Mouse (Mus musculus): ENCODE data around the gene Prkar2b. TPM values are rescaled to one million over a fixed set of nuclear protein-coding genes. Genes with fewer than 3 reads are reported as not detected.

Gene Prkar2b
- polyA plus RNA-seq, 1 experiment from 2014 or later, result 34.0 TPM

DNA sequence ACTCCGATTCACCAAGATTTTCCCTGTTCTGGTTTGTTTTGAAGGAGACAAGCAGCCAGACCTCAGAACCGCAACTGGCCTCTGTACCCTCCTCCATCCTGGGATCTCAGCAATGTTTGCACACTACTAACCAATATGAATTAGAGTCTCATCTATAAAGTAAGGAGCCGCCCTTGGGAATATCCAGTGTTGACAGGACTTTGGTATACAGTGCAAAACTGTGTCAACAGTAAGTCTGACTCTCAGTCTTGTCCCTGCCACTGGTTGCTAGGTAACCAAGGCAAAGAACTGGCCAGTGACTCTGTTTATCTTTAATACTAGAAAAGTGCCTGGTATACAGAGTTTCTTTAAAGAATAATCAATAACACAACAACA lies 42.7 kb downstream of the Prkar2b start:
- WGBS (ENCODE audit: insufficient replicate concordance), result 40% methylated on average over 3 of the region's 3 CpGs
- peaks cover 22% of the 10 kb centered on the region for H3K4me1 ChIP-seq (ENCODE audit: insufficient read depth)
- no peaks in the 10 kb centered on the region for H3K27me3 ChIP-seq (ENCODE audit: insufficient read depth, low read length)
- ATAC-seq, result peak; percentile 14; the same call in 1 of the 2 replicates
- H3K9ac ChIP-seq (replicated peaks), result no peak overlapping the region; the same call in 1 of the 2 replicates
- no peaks in the 10 kb centered on the region for H3K9me3 ChIP-seq (ENCODE audit: low read length)
- 0 out of 2 replicates have a peak overlapping the region, but pooled peaks have one; percentile 2 for H3K4me3 ChIP-seq (ENCODE audit: low read depth, low read length)
- DNase-seq, result peak; percentile 9
- H3K36me3 ChIP-seq (replicated peaks; ENCODE audit: insufficient read depth, low read length), result 0 out of 2 replicates have a peak, but pooled peaks cover 2% of the 10 kb centered on the region
- peak overlapping the region; percentile 50 for H3K4me2 ChIP-seq (ENCODE audit: low read depth, low read length)
- peak overlapping the region; percentile 79 for H3K27ac ChIP-seq (ENCODE audit: low read depth)
- TF ChIP-seq CTCF (IDR thresholded peaks at IDR 0.05; ENCODE audit: low read depth) (no peak), EP300 (IDR thresholded peaks at IDR 0.05; ENCODE audit: low read depth) (no peak)

- ATAC-seq (peak; percentile 92), DNase-seq (peak; percentile 50)
- Histone ChIP-seq H3K27me3 (ENCODE audit: insufficient read depth, low read length) (no peaks in the 10 kb centered on the region), H3K9me3 (ENCODE audit: low read length) (no peaks in the 10 kb centered on the region), H3K36me3 (replicated peaks; ENCODE audit: insufficient read depth, low read length) (0 out of 2 replicates have a peak, but pooled peaks cover 2% of the 10 kb centered on the region), H3K9ac (replicated peaks) (peak overlapping the region; percentile 42), H3K4me1 (ENCODE audit: insufficient read depth) (peaks cover 22% of the 10 kb centered on the region), H3K27ac (ENCODE audit: low read depth) (peak overlapping the region; percentile 79), H3K4me2 (ENCODE audit: low read depth, low read length) (peak overlapping the region; percentile 50), H3K4me3 (ENCODE audit: low read depth, low read length) (0 out of 2 replicates have a peak overlapping the region, but pooled peaks have one; percentile 2)
- 6% methylated on average over 7 of the region's 7 CpGs for WGBS (ENCODE audit: insufficient replicate concordance)
- TF ChIP-seq CTCF (IDR thresholded peaks at IDR 0.05; ENCODE audit: low read depth), result 0 out of 2 replicates have a peak, but pooled peaks have one; percentile 4
- TF ChIP-seq EP300 (IDR thresholded peaks at IDR 0.05; ENCODE audit: low read depth), result peak; percentile 60; the same call in 1 of the 2 replicates
Observed at GRCm38 (mm10) chr12:32017636-32018375, 43.3 kb downstream of the Prkar2b start.

- no peaks in the 10 kb centered on the region for H3K27me3 ChIP-seq (ENCODE audit: insufficient read depth, low read length)
- peaks cover 22% of the 10 kb centered on the region for H3K4me1 ChIP-seq (ENCODE audit: insufficient read depth)
- no peak for ATAC-seq
- 0 out of 2 replicates have a peak overlapping the region, but pooled peaks have one; percentile 79 for H3K27ac ChIP-seq (ENCODE audit: low read depth)
- WGBS (ENCODE audit: insufficient replicate concordance), result 73% methylated on average over 6 of the region's 6 CpGs
- H3K4me2 ChIP-seq (ENCODE audit: low read depth, low read length), result no peak overlapping the region
- H3K9me3 ChIP-seq (ENCODE audit: low read length), result no peaks in the 10 kb centered on the region
- no peak overlapping the region for H3K9ac ChIP-seq (replicated peaks)
- 0 out of 2 replicates have a peak, but pooled peaks cover 2% of the 10 kb centered on the region for H3K36me3 ChIP-seq (replicated peaks; ENCODE audit: insufficient read depth, low read length)
- no peak for DNase-seq
- no peak for TF ChIP-seq CTCF (IDR thresholded peaks at IDR 0.05; ENCODE audit: low read depth)
- TF ChIP-seq EP300 (IDR thresholded peaks at IDR 0.05; ENCODE audit: low read depth), result no peak
- H3K4me3 ChIP-seq (ENCODE audit: low read depth, low read length), result no peak overlapping the region
Observed at GRCm38 (mm10) chr12:32016472-32016871, 44.6 kb downstream of the Prkar2b start.

DNA sequence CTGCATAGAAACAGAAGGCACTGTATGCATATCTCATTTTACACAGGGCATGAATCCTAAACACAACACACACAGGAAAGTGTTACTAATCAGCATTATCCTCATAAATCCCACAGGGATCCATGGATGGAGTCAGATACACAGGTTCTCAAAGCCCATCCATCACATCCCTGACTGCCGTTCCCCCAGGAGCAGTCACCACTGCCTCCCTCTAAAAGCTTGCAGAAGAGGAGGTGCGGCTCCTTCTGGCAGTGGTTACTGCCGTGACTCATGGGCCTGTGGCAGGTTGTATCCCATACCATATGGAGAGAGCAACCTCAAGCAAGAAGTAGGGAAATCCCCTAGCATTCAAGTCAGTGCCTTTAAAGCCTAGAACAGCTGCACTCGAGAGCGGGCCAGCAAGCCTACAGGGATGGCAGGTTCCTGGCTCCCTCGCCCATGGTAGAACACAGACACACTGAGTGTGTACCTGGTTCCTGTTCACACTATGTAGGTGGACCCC lies 45.8 kb downstream of the Prkar2b start:
- no peak for TF ChIP-seq EP300 (IDR thresholded peaks at IDR 0.05; ENCODE audit: low read depth)
- no peak for TF ChIP-seq CTCF (IDR thresholded peaks at IDR 0.05; ENCODE audit: low read depth)
- Histone ChIP-seq H3K27ac (ENCODE audit: low read depth) (no peak overlapping the region), H3K4me2 (ENCODE audit: low read depth, low read length) (no peak overlapping the region), H3K9ac (replicated peaks) (no peak overlapping the region), H3K4me3 (ENCODE audit: low read depth, low read length) (no peak overlapping the region), H3K9me3 (ENCODE audit: low read length) (no peaks in the 10 kb centered on the region), H3K27me3 (ENCODE audit: insufficient read depth, low read length) (no peaks in the 10 kb centered on the region), H3K4me1 (ENCODE audit: insufficient read depth) (peaks cover 27% of the 10 kb centered on the region), H3K36me3 (replicated peaks; ENCODE audit: insufficient read depth, low read length) (0 out of 2 replicates have a peak, but pooled peaks cover 2% of the 10 kb centered on the region)
- WGBS (ENCODE audit: insufficient replicate concordance), result 65% methylated on average over 6 of the region's 6 CpGs
- ATAC-seq (no peak), DNase-seq (no peak)

DNA sequence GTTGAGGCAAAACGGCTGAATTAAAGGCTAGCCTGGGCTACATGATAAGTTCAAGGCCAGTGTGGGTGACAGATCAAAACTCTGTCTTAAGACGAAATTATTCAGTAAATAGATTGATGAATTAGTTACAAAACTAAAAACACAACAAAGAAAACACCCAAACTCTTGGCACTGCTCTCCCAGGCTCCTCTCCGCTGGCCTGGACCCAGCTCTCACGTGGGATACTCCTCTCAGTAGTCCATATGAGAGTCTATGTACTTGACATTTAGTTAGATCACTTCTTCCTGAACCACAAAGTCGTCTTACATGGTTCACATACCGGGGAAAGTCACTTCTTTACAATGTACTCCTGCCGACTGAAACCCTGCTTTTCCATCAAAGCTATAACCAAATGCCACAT lies 46.3 kb downstream of the Prkar2b start:
- H3K9me3 ChIP-seq (ENCODE audit: low read length), result no peaks in the 10 kb centered on the region
- H3K36me3 ChIP-seq (replicated peaks; ENCODE audit: insufficient read depth, low read length), result 0 out of 2 replicates have a peak, but pooled peaks cover 2% of the 10 kb centered on the region
- H3K4me1 ChIP-seq (ENCODE audit: insufficient read depth), result peaks cover 28% of the 10 kb centered on the region
- H3K4me3 ChIP-seq (ENCODE audit: low read depth, low read length), result no peak overlapping the region
- no peak overlapping the region for H3K4me2 ChIP-seq (ENCODE audit: low read depth, low read length)
- no peak for ATAC-seq
- no peak overlapping the region for H3K9ac ChIP-seq (replicated peaks)
- H3K27me3 ChIP-seq (ENCODE audit: insufficient read depth, low read length), result no peaks in the 10 kb centered on the region
- DNase-seq, result no peak
- no peak overlapping the region for H3K27ac ChIP-seq (ENCODE audit: low read depth)
- 66% methylated on average over 7 of the region's 7 CpGs for WGBS (ENCODE audit: insufficient replicate concordance)
- TF ChIP-seq EP300 (IDR thresholded peaks at IDR 0.05; ENCODE audit: low read depth) (no peak), CTCF (IDR thresholded peaks at IDR 0.05; ENCODE audit: low read depth) (no peak)

DNA sequence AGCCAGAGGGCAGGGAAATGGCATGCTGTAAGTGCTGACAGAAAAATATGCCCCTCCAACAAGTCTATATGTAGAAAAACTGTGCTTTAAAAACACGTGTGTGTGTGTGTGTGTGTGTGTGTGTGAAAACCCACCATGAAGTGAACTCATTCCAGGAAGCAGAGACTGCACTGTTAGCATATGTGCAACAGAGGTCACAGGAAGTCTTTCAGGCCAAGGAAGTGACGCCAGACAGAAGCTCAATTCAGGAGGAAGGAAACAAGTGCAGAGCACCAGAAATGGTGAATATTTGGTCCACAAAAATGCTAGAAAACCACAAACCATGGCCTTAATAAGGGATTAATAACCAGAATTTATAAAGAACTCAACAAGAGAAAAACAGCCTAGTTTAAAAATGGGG lies 48.9 kb downstream of the Prkar2b start:
- no peak overlapping the region for H3K4me2 ChIP-seq (ENCODE audit: low read depth, low read length)
- 0 out of 2 replicates have a peak, but pooled peaks cover 2% of the 10 kb centered on the region for H3K36me3 ChIP-seq (replicated peaks; ENCODE audit: insufficient read depth, low read length)
- DNase-seq, result no peak
- H3K9ac ChIP-seq (replicated peaks), result no peak overlapping the region
- ATAC-seq, result no peak
- WGBS (ENCODE audit: insufficient replicate concordance), result 48% methylated on average over 2 of the region's 2 CpGs
- no peaks in the 10 kb centered on the region for H3K9me3 ChIP-seq (ENCODE audit: low read length)
- no peaks in the 10 kb centered on the region for H3K27me3 ChIP-seq (ENCODE audit: insufficient read depth, low read length)
- no peak overlapping the region for H3K4me3 ChIP-seq (ENCODE audit: low read depth, low read length)
- H3K27ac ChIP-seq (ENCODE audit: low read depth), result no peak overlapping the region
- no peak for TF ChIP-seq CTCF (IDR thresholded peaks at IDR 0.05; ENCODE audit: low read depth)
- peaks cover 21% of the 10 kb centered on the region for H3K4me1 ChIP-seq (ENCODE audit: insufficient read depth)
